In genomic region chr13:53734944-53735343, GRCm38 (mm10) we compare ENCODE assay signal across 10 mouse cellular contexts.
A peak's percentile ranks its signal among the peaks of the same experiment; 100 is the strongest.
DNase-seq lines count a peak whose midpoint lies in the region; ATAC-seq and TF ChIP-seq lines count a peak whose summit lies in the region.
"Had no signal": no experiment of that assay in that cellular context is flagged by ENCODE, and none has a peak within 500 bp of the region (broad histone marks: within the 10 kb centered on the region; RNA-seq: fewer than 3 reads in every experiment).

No protein-coding gene starts in this region.

- no peak for DNase-seq in forebrain, embryonic 11.5 days (ENCODE audit: low spot score)
- DNase-seq in kidney, postnatal 14 days, result peak; percentile 13
- DNase-seq in kidney, adult 2 months, result no peak
- peak; percentile 2 for DNase-seq in embryonic facial prominence, embryonic 10.5 days (ENCODE audit: low spot score)
- DNase-seq in lung, postnatal 10 days, result peak; percentile 66
- DNase-seq in ovary, postnatal 36 days (ENCODE audit: low spot score), result no peak
- no peak for DNase-seq in natural killer cell, adult 2 months (ENCODE audit: low spot score in 2 of 2)
- DNase-seq: gastrocnemius, postnatal 14 days had no signal

- no peak overlapping the region for H3K27ac ChIP-seq in forebrain, embryonic 13.5 days
- no peak overlapping the region for H3K27ac ChIP-seq in forebrain, embryonic 11.5 days (ENCODE audit: low read depth, low read length)
- H3K27ac ChIP-seq in kidney, adult 2 months (ENCODE audit: insufficient read depth, low read depth, low read length), result no peak overlapping the region
- H3K27ac ChIP-seq in embryonic facial prominence, embryonic 10.5 days (replicated peaks), result no peak overlapping the region
- H3K27ac ChIP-seq: macrophage had no signal

- TF ChIP-seq POLR2A in kidney, adult 2 months (IDR thresholded peaks at IDR 0.05; ENCODE audit: low read depth, low read length), result no peak

- no peak overlapping the region for H3K9ac ChIP-seq in forebrain, embryonic 13.5 days
- H3K9ac ChIP-seq in forebrain, embryonic 11.5 days (ENCODE audit: low read length), result no peak overlapping the region

- peaks cover 14% of the 10 kb centered on the region for H3K4me1 ChIP-seq in forebrain, embryonic 13.5 days
- no peaks in the 10 kb centered on the region for H3K4me1 ChIP-seq in forebrain, embryonic 11.5 days (replicated peaks; ENCODE audit: control insufficient read depth, insufficient read depth, low read length)
- H3K4me1 ChIP-seq in kidney, adult 2 months (ENCODE audit: control insufficient read depth, insufficient read depth, low read length), result no peaks in the 10 kb centered on the region
- no peaks in the 10 kb centered on the region; the same call in 1 of the 2 replicates for H3K4me1 ChIP-seq in embryonic facial prominence, embryonic 10.5 days

- no peak overlapping the region for H3K4me2 ChIP-seq in forebrain, embryonic 13.5 days
- no peak overlapping the region for H3K4me2 ChIP-seq in forebrain, embryonic 11.5 days (ENCODE audit: low read depth, low read length, severe bottlenecking)

- no peak for TF ChIP-seq CTCF in kidney, adult 2 months (conservative IDR thresholded peaks at IDR 0.05; ENCODE audit: insufficient read depth, insufficient read length, low read depth, low read length)

- no peak overlapping the region for H3K4me3 ChIP-seq in forebrain, embryonic 13.5 days
- no peak overlapping the region for H3K4me3 ChIP-seq in forebrain, embryonic 11.5 days (ENCODE audit: low read depth, low read length)
- no peak overlapping the region for H3K4me3 ChIP-seq in kidney, adult 2 months (ENCODE audit: insufficient read depth, low read depth, low read length)
- no peak overlapping the region for H3K4me3 ChIP-seq in embryonic facial prominence, embryonic 10.5 days

- H3K27me3 ChIP-seq in forebrain, embryonic 13.5 days, result no peaks in the 10 kb centered on the region
- H3K27me3 ChIP-seq in forebrain, embryonic 11.5 days (ENCODE audit: control insufficient read depth, insufficient read depth, low read length), result no peaks in the 10 kb centered on the region
- H3K27me3 ChIP-seq in kidney, adult 2 months (replicated peaks; ENCODE audit: control insufficient read depth, insufficient read depth, low read length), result no peaks in the 10 kb centered on the region
- no peaks in the 10 kb centered on the region for H3K27me3 ChIP-seq in embryonic facial prominence, embryonic 10.5 days (replicated peaks; ENCODE audit: low read depth, poor library complexity, severe bottlenecking)

- ATAC-seq in forebrain, embryonic 13.5 days, result 0 out of 2 replicates have a peak, but pooled peaks have one; percentile 36
- ATAC-seq in forebrain, embryonic 11.5 days (replicated peaks; ENCODE audit: low FRiP score), result no peak

- no peaks in the 10 kb centered on the region for H3K36me3 ChIP-seq in forebrain, embryonic 13.5 days (ENCODE audit: poor library complexity, severe bottlenecking)
- H3K36me3 ChIP-seq in forebrain, embryonic 11.5 days (ENCODE audit: control insufficient read depth, insufficient read depth, low read length), result no peaks in the 10 kb centered on the region
- H3K36me3 ChIP-seq in kidney, adult 2 months (ENCODE audit: control insufficient read depth, insufficient read depth, low read length), result no peaks in the 10 kb centered on the region
- no peaks in the 10 kb centered on the region for H3K36me3 ChIP-seq in embryonic facial prominence, embryonic 10.5 days (replicated peaks)

- no peaks in the 10 kb centered on the region for H3K9me3 ChIP-seq in forebrain, embryonic 13.5 days (replicated peaks)
- H3K9me3 ChIP-seq in forebrain, embryonic 11.5 days (ENCODE audit: control insufficient read depth, low read length), result no peaks in the 10 kb centered on the region
- H3K9me3 ChIP-seq in embryonic facial prominence, embryonic 10.5 days, result no peaks in the 10 kb centered on the region

- WGBS in forebrain, embryonic 13.5 days, result 40% methylated on average over 4 of the region's 4 CpGs
- 63% methylated on average over 4 of the region's 4 CpGs for WGBS in forebrain, embryonic 11.5 days
- 56% methylated on average over 4 of the region's 4 CpGs for WGBS in kidney, adult 2 months
- 74% methylated on average over 4 of the region's 4 CpGs for WGBS in embryonic facial prominence, embryonic 10.5 days

Comparison
In these comparisons a context has a peak if more than half of its experiments do, and no peak if none do; other contexts are left out.
1. DNase-seq: peak in kidney, postnatal 14 days (single experiment), embryonic facial prominence, embryonic 10.5 days (single experiment) and lung, postnatal 10 days (single experiment); none in forebrain, embryonic 11.5 days (single experiment), kidney, adult 2 months (single experiment), ovary, postnatal 36 days (single experiment) and natural killer cell, adult 2 months (0 of 2).